14 mouse cellular contexts compared by ENCODE assay signal in genomic region chr5:125132566-125133260, GRCm38 (mm10). TPM values are rescaled to one million over a fixed set of nuclear protein-coding genes. Genes with fewer than 3 reads are reported as not detected.
DNase-seq lines count a peak whose midpoint lies in the region; ATAC-seq lines count a peak whose summit lies in the region.
"Had no signal": no experiment of that assay in that cellular context is flagged by ENCODE, and none has a peak within 500 bp of the region (broad histone marks: within the 10 kb centered on the region; RNA-seq: fewer than 3 reads in every experiment).

No protein-coding gene starts in this region.

- no peak for ATAC-seq in heart, embryonic 13.5 days (ENCODE audit: extremely low read depth, insufficient number of reproducible peaks, low FRiP score, low TSS enrichment)
- no peak for ATAC-seq in heart, embryonic 11.5 days (replicated peaks; ENCODE audit: insufficient number of reproducible peaks, low FRiP score, low TSS enrichment)
- ATAC-seq in forebrain, embryonic 15.5 days (replicated peaks): no peak
- ATAC-seq in midbrain, embryonic 15.5 days (replicated peaks): no peak

- H3K4me2 ChIP-seq in heart, embryonic 13.5 days: no peak overlapping the region
- H3K4me2 ChIP-seq in heart, embryonic 11.5 days: no peak overlapping the region
- no peak overlapping the region for H3K4me2 ChIP-seq in forebrain, embryonic 15.5 days (replicated peaks)
- H3K4me2 ChIP-seq in midbrain, embryonic 15.5 days: no peak overlapping the region
- H3K4me2 ChIP-seq: embryonic facial prominence, embryonic 15.5 days; lung, embryonic 15.5 days had no signal

- peaks cover 96% of the 10 kb centered on the region for H3K4me1 ChIP-seq in heart, embryonic 13.5 days
- peaks cover 83% of the 10 kb centered on the region for H3K4me1 ChIP-seq in heart, embryonic 11.5 days (ENCODE audit: control insufficient read depth, insufficient read depth, low read length)
- H3K4me1 ChIP-seq in embryonic facial prominence, embryonic 10.5 days: peaks cover 92% of the 10 kb centered on the region
- H3K4me1 ChIP-seq in forebrain, embryonic 15.5 days: peaks cover 97% of the 10 kb centered on the region
- peaks cover 78% of the 10 kb centered on the region for H3K4me1 ChIP-seq in midbrain, embryonic 15.5 days

- 0 out of 2 replicates have a peak overlapping the region, but pooled peaks have one; percentile 67 for H3K9ac ChIP-seq in heart, embryonic 13.5 days
- H3K9ac ChIP-seq in heart, embryonic 11.5 days (ENCODE audit: low read depth, low read length): no peak overlapping the region
- no peak overlapping the region for H3K9ac ChIP-seq in forebrain, embryonic 15.5 days (replicated peaks)
- no peak overlapping the region for H3K9ac ChIP-seq in midbrain, embryonic 15.5 days
- H3K9ac ChIP-seq: embryonic facial prominence, embryonic 15.5 days; lung, embryonic 15.5 days had no signal

- 85% methylated on average over 13 of the region's 13 CpGs for WGBS in heart, embryonic 13.5 days
- WGBS in heart, embryonic 11.5 days (ENCODE audit: insufficient replicate concordance): 89% methylated on average over 13 of the region's 13 CpGs
- WGBS in embryonic facial prominence, embryonic 10.5 days: 95% methylated on average over 13 of the region's 13 CpGs
- 90% methylated on average over 13 of the region's 13 CpGs for WGBS in forebrain, embryonic 15.5 days
- 90% methylated on average over 13 of the region's 13 CpGs for WGBS in midbrain, embryonic 15.5 days

- H3K4me3 ChIP-seq in heart, embryonic 13.5 days: no peak overlapping the region
- no peak overlapping the region for H3K4me3 ChIP-seq in heart, embryonic 11.5 days (ENCODE audit: low read depth, low read length)
- H3K4me3 ChIP-seq in embryonic facial prominence, embryonic 10.5 days: no peak overlapping the region
- no peak overlapping the region for H3K4me3 ChIP-seq in forebrain, embryonic 15.5 days
- no peak overlapping the region for H3K4me3 ChIP-seq in midbrain, embryonic 15.5 days
- H3K4me3 ChIP-seq: embryonic facial prominence, embryonic 15.5 days; lung, embryonic 15.5 days had no signal

- intact Hi-C loops in gastrocnemius, postnatal 14 days (cut with DNase I; ENCODE audit: low total_unique reads): no loop called here

- no peak overlapping the region for H3K27ac ChIP-seq in heart, embryonic 13.5 days (replicated peaks)
- H3K27ac ChIP-seq in heart, embryonic 11.5 days (ENCODE audit: low read depth, low read length): no peak overlapping the region; the same call in 1 of the 2 replicates
- peak overlapping the region; percentile 84 for H3K27ac ChIP-seq in embryonic facial prominence, embryonic 10.5 days (replicated peaks)
- H3K27ac ChIP-seq in forebrain, embryonic 15.5 days (replicated peaks): peak overlapping the region; percentile 90; the same call in 1 of the 2 replicates
- H3K27ac ChIP-seq in midbrain, embryonic 15.5 days: peak overlapping the region; percentile 78; the same call in 1 of the 2 replicates

- no peaks in the 10 kb centered on the region for H3K36me3 ChIP-seq in heart, embryonic 13.5 days
- H3K36me3 ChIP-seq in heart, embryonic 11.5 days (ENCODE audit: control insufficient read depth, insufficient read depth, low read length): no peaks in the 10 kb centered on the region
- no peaks in the 10 kb centered on the region for H3K36me3 ChIP-seq in embryonic facial prominence, embryonic 10.5 days (replicated peaks)
- H3K36me3 ChIP-seq in forebrain, embryonic 15.5 days: no peaks in the 10 kb centered on the region
- no peaks in the 10 kb centered on the region for H3K36me3 ChIP-seq in midbrain, embryonic 15.5 days (replicated peaks)
- H3K36me3 ChIP-seq: embryonic facial prominence, embryonic 15.5 days; G1E; lung, embryonic 15.5 days had no signal

- DNase-seq in embryonic facial prominence, embryonic 10.5 days (ENCODE audit: low spot score): no peak
- DNase-seq in adrenal gland, postnatal 4 days (ENCODE audit: low spot score in 2 of 2): no peak
- no peak for DNase-seq in gastrocnemius, postnatal 14 days
- DNase-seq: adrenal gland, postnatal 36 days; cerebellum, postnatal 25 days; kidney, adult 9 months; thymus, adult 18-20 months had no signal

- H3K27me3 ChIP-seq in heart, embryonic 13.5 days (replicated peaks): no peaks in the 10 kb centered on the region
- H3K27me3 ChIP-seq in heart, embryonic 11.5 days (ENCODE audit: control insufficient read depth, insufficient read depth, low read length): no peaks in the 10 kb centered on the region
- no peaks in the 10 kb centered on the region for H3K27me3 ChIP-seq in embryonic facial prominence, embryonic 10.5 days (replicated peaks; ENCODE audit: low read depth, poor library complexity, severe bottlenecking)
- H3K27me3 ChIP-seq in forebrain, embryonic 15.5 days: no peaks in the 10 kb centered on the region
- H3K27me3 ChIP-seq in midbrain, embryonic 15.5 days (replicated peaks): no peaks in the 10 kb centered on the region
- H3K27me3 ChIP-seq: embryonic facial prominence, embryonic 15.5 days; lung, embryonic 15.5 days had no signal

- no peaks in the 10 kb centered on the region for H3K9me3 ChIP-seq in heart, embryonic 13.5 days
- H3K9me3 ChIP-seq in heart, embryonic 11.5 days (replicated peaks; ENCODE audit: control insufficient read depth, low read length): no peaks in the 10 kb centered on the region
- H3K9me3 ChIP-seq in embryonic facial prominence, embryonic 10.5 days: no peaks in the 10 kb centered on the region
- H3K9me3 ChIP-seq in forebrain, embryonic 15.5 days: no peaks in the 10 kb centered on the region
- H3K9me3 ChIP-seq in midbrain, embryonic 15.5 days: no peaks in the 10 kb centered on the region
- H3K9me3 ChIP-seq: embryonic facial prominence, embryonic 15.5 days; lung, embryonic 15.5 days had no signal

RNA-seq across cellular contexts. Expression of gene Ncor2, which starts 46.3 kb away (rescaled TPM):
- polyA plus RNA-seq in heart, embryonic 13.5 days (2015; fragmentation: Nextera tagmentation; extraction: Ambion mirVana): 16.5 and 17.0 TPM in 2 replicates
- 14.3 and 18.8 TPM in 2 replicates for polyA plus RNA-seq in heart, embryonic 11.5 days (2014; fragmentation: Nextera tagmentation; extraction: Ambion mirVana)
- 19.2 and 19.8 TPM in 2 replicates for polyA plus RNA-seq in embryonic facial prominence, embryonic 10.5 days (2016; fragmentation: Nextera tagmentation; extraction: Ambion mirVana)
- polyA plus RNA-seq in forebrain, embryonic 15.5 days (2015; fragmentation: Nextera tagmentation; extraction: Ambion mirVana): 30.2 and 31.6 TPM in 2 replicates
- 25.6 and 27.6 TPM in 2 replicates for polyA plus RNA-seq in midbrain, embryonic 15.5 days (2015; fragmentation: Nextera tagmentation; extraction: Ambion mirVana)
- 100 to 1,000 TPM; 240 to 243 TPM for total RNA-seq in adrenal gland, postnatal 4 days (2021)
- total RNA-seq in gastrocnemius, postnatal 14 days (2021): 10 to 100 TPM; 85.9 to 97.7 TPM
- total RNA-seq: G1E had no signal

Comparison
In these comparisons a context has a peak if more than half of its experiments do, and no peak if none do; other contexts are left out.
1. H3K27ac ChIP-seq: peak in embryonic facial prominence, embryonic 10.5 days (single experiment), forebrain, embryonic 15.5 days (single experiment) and midbrain, embryonic 15.5 days (single experiment); none in heart, embryonic 13.5 days (single experiment) and heart, embryonic 11.5 days (single experiment).